Mouse (Mus musculus) MEL (cell line): ENCODE data around the gene Klhdc8a.

Experiments
- CTCF ChIP-seq, 3 experiments: IDR thresholded peaks in 2 of 3; conservative IDR thresholded peaks in 1 of 3; 2 replicates each; pipeline ENCODE4 v1.5.1; 2011 to 2012; ENCODE audit warnings: low read length in 3 of 3, low read depth in 2 of 3, mild to moderate bottlenecking in 2 of 3, improper control_type of control experiment in 1 of 3, inconsistent platforms in 1 of 3, mixed read lengths in 1 of 3, moderate library complexity in 1 of 3; ENCODE audit not compliant: control insufficient read depth in 1 of 3, insufficient read depth in 1 of 3, poor library complexity in 1 of 3, severe bottlenecking in 1 of 3
- GABPA ChIP-seq: IDR thresholded peaks from 2 replicates; pipeline ENCODE4 v1.6.1; 2012; ENCODE audit warnings: low read depth, mild to moderate bottlenecking, inconsistent platforms, low read length, improper control_type of control experiment, moderate library complexity
- GATA1 ChIP-seq: IDR thresholded peaks from 2 replicates; pipeline ENCODE4 v1.6.1; 2011; ENCODE audit warnings: low read depth, low read length, improper control_type of control experiment
- HCFC1 ChIP-seq: IDR thresholded peaks from 2 replicates; pipeline ENCODE4 v1.6.1; 2012; ENCODE audit warnings: low read depth, mild to moderate bottlenecking, inconsistent platforms, low read length, improper control_type of control experiment, moderate library complexity
- MAX ChIP-seq: IDR thresholded peaks from 2 replicates; pipeline ENCODE4 v1.6.1; 2011; ENCODE audit warnings: low read length, improper control_type of control experiment
- MXI1 ChIP-seq: IDR thresholded peaks from 2 replicates; pipeline ENCODE4 v1.6.1; 2011; ENCODE audit warnings: mild to moderate bottlenecking, low read depth, low read length, improper control_type of control experiment
- POLR2A ChIP-seq, 2 experiments: IDR thresholded peaks; 2 replicates each; pipeline ENCODE4 v1.6.1; 2011 to 2012; ENCODE audit warnings: low read length in 2 of 2, mild to moderate bottlenecking in 2 of 2, control low read depth in 1 of 2, improper control_type of control experiment in 1 of 2, low read depth in 1 of 2, moderate library complexity in 1 of 2; ENCODE audit not compliant: control insufficient read depth in 1 of 2, insufficient read depth in 1 of 2, poor library complexity in 1 of 2
- SMC3 ChIP-seq: IDR thresholded peaks from 2 replicates; pipeline ENCODE4 v1.6.1; 2011; ENCODE audit warnings: low read depth, low read length, improper control_type of control experiment
- TCF12 ChIP-seq: IDR thresholded peaks from 2 replicates; pipeline ENCODE4 v1.6.1; 2014; ENCODE audit warnings: low read depth, mild to moderate bottlenecking, inconsistent platforms, low read length, improper control_type of control experiment, moderate library complexity
- ZKSCAN1 ChIP-seq: IDR thresholded peaks from 2 replicates; pipeline ENCODE4 v1.6.1; 2012; ENCODE audit warnings: low read depth, mild to moderate bottlenecking, inconsistent platforms, low read length, improper control_type of control experiment, moderate library complexity

- TF ChIP-seq GABPA (no peak), MXI1 (no peak), GATA1 (no peak), TCF12 (no peak), HCFC1 (no peak), SMC3 (no peak), CTCF (IDR thresholded peaks at IDR 0.05 in 2 of 3, conservative IDR thresholded peaks at IDR 0.05 in 1 of 3; ENCODE audit: control insufficient read depth in 1 of 3, insufficient read depth in 1 of 3, low read depth in 2 of 3, low read length in 3 of 3, poor library complexity in 1 of 3, severe bottlenecking in 1 of 3) (no peak), POLR2A (IDR thresholded peaks at IDR 0.05; ENCODE audit: control insufficient read depth in 1 of 2, insufficient read depth in 1 of 2, low read depth in 1 of 2, low read length in 2 of 2, poor library complexity in 1 of 2) (no peak), MAX (no peak), ZKSCAN1 (no peak)
These were observed 31.5 kb upstream of the Klhdc8a start for GRCm38 (mm10) chr1:132266791-132267557.
